Mouse (Mus musculus): ENCODE results near the gene Chpf. TPM values are rescaled to one million over a fixed set of nuclear protein-coding genes. Genes with fewer than 3 reads are reported as not detected.

The Chpf gene
- polyA plus RNA-seq, 1 experiment = 40.2 TPM

DNA sequence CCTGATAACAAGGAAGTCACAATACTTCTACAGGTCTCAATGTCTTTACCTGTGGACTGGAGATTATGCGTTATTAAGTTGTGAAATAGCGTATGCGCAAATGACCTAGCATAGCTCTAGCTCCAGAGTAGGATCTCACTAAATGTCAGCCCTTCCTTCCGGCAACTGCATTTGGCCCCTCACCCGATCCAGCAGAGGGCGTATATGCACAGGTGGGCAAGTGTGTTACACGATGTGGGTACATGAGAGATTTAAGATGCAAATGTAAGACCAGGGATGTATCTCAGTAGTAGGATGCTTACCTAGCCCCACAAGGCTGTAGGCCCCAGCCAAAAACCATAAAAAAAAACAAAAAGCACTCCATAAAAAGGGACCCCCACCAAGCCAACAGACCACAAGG lies 20.3 kb upstream of the Chpf start:
- H3K36me3 ChIP-seq (ENCODE audit: control insufficient read depth, insufficient read depth, low read length) = no peaks in the 10 kb centered on the region
- H3K27ac ChIP-seq (ENCODE audit: insufficient read depth, low read depth, low read length) = no peak overlapping the region
- no peaks in the 10 kb centered on the region for H3K4me1 ChIP-seq (ENCODE audit: control insufficient read depth, insufficient read depth, insufficient read length, low read length)
- no peak overlapping the region for H3K4me3 ChIP-seq (ENCODE audit: low read depth, low read length)
- WGBS = 70% methylated on average over 7 of the region's 7 CpGs
- TF ChIP-seq CTCF (IDR thresholded peaks at IDR 0.05; ENCODE audit: extremely low read depth, insufficient read length, insufficient replicate concordance, low read depth, low read length) (peak; percentile 14; the same call in 1 of the 2 replicates), POLR2A (IDR thresholded peaks at IDR 0.05; ENCODE audit: low read depth, low read length) (no peak)
- H3K27me3 ChIP-seq (ENCODE audit: control insufficient read depth, insufficient read depth, low read length) = no peaks in the 10 kb centered on the region

GRCm38 (mm10) chr1:75498897-75499296 lies 19.8 kb upstream of the Chpf start:
- no peaks in the 10 kb centered on the region for H3K36me3 ChIP-seq (ENCODE audit: control insufficient read depth, insufficient read depth, low read length)
- 82% methylated on average over 4 of the region's 4 CpGs for WGBS
- H3K4me1 ChIP-seq (ENCODE audit: control insufficient read depth, insufficient read depth, insufficient read length, low read length) = no peaks in the 10 kb centered on the region
- H3K27ac ChIP-seq (ENCODE audit: insufficient read depth, low read depth, low read length) = no peak overlapping the region
- no peak for TF ChIP-seq CTCF (IDR thresholded peaks at IDR 0.05; ENCODE audit: extremely low read depth, insufficient read length, insufficient replicate concordance, low read depth, low read length)
- no peak overlapping the region for H3K4me3 ChIP-seq (ENCODE audit: low read depth, low read length)
- H3K27me3 ChIP-seq (ENCODE audit: control insufficient read depth, insufficient read depth, low read length) = no peaks in the 10 kb centered on the region

DNA sequence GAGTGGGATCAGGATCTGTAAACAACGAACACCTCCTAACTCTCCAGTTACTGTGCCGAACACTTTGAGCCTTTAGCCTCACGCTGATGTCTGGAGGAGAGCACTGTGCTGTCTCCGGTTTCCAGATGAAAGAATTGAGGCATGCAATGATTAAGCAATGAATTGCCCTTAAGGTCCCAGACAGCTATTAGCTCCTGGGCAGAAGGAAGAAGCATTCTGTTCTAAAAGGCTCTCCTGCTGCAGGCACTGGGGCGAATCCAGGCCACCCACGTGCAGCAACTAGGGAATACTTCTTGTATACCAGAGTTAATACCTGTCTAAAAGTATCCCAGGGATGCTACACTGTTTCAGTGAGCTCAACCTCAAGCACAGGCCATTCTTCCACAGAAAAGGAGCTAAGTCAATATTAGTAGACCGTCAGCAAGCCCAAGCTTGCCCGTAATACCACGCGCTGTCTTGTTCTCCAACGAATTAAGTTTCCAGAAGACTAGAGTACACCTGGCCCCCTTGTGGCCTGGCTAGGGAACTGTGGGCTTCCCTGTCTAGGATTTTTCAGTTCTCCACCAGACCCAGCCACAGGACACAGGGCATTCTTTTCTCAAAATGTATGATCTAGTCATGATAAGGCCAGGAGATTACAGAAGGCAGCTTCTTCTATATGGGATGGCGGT lies 15.9 kb upstream of the Chpf start:
- Histone ChIP-seq H3K36me3 (ENCODE audit: control insufficient read depth, insufficient read depth, low read length) (no peaks in the 10 kb centered on the region), H3K27me3 (ENCODE audit: control insufficient read depth, insufficient read depth, low read length) (no peaks in the 10 kb centered on the region), H3K4me1 (ENCODE audit: control insufficient read depth, insufficient read depth, insufficient read length, low read length) (no peaks in the 10 kb centered on the region), H3K27ac (ENCODE audit: insufficient read depth, low read depth, low read length) (no peak overlapping the region), H3K4me3 (ENCODE audit: low read depth, low read length) (no peak overlapping the region)
- 56% methylated on average over 12 of the region's 12 CpGs for WGBS
- TF ChIP-seq POLR2A (IDR thresholded peaks at IDR 0.05; ENCODE audit: low read depth, low read length) (no peak), CTCF (IDR thresholded peaks at IDR 0.05; ENCODE audit: extremely low read depth, insufficient read length, insufficient replicate concordance, low read depth, low read length) (peak; percentile 73; the same call in 1 of the 2 replicates)

DNA sequence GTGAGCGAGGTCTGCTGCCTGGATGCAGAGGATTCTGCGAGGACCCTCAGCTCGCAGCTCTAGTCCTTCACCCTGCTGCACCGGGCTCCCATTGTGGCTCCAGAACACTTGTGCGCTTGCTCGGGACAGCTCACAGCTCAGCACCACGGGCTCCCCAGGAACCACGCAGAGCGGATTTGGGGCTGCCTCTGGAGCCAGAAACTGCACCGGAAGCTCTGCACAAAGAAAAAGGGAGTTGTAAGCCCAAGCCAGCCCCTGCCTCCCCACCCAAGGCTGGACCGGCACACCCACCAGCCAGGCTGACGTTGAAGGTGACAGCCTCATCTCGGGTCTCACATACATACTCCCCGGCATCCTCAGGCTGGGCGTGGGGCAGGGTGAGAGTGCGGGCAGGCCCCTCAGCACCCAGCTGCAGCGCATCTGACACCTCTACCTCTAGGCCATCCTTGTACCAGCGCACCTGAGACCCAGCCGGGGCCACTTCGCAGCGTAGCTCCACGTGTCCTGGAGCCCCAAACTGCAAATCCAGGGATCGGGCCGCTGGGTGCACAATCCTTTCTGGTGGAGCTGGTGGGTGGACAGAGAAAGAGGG lies 13.6 kb upstream of the Chpf start:
- no peak for TF ChIP-seq CTCF (IDR thresholded peaks at IDR 0.05; ENCODE audit: extremely low read depth, insufficient read length, insufficient replicate concordance, low read depth, low read length)
- TF ChIP-seq POLR2A (IDR thresholded peaks at IDR 0.05; ENCODE audit: low read depth, low read length) = no peak
- H3K36me3 ChIP-seq (ENCODE audit: control insufficient read depth, insufficient read depth, low read length) = no peaks in the 10 kb centered on the region
- peaks cover 5% of the 10 kb centered on the region; the same call in 1 of the 2 replicates for H3K27me3 ChIP-seq (ENCODE audit: control insufficient read depth, insufficient read depth, low read length)
- 76% methylated on average over 24 of the region's 24 CpGs for WGBS
- H3K4me1 ChIP-seq (ENCODE audit: control insufficient read depth, insufficient read depth, insufficient read length, low read length) = no peaks in the 10 kb centered on the region; the same call in 1 of the 2 replicates
- no peak overlapping the region for H3K27ac ChIP-seq (ENCODE audit: insufficient read depth, low read depth, low read length)
- H3K4me3 ChIP-seq (ENCODE audit: low read depth, low read length) = no peak overlapping the region

- no peak for TF ChIP-seq CTCF (IDR thresholded peaks at IDR 0.05; ENCODE audit: extremely low read depth, insufficient read length, insufficient replicate concordance, low read depth, low read length)
- no peak for TF ChIP-seq POLR2A (IDR thresholded peaks at IDR 0.05; ENCODE audit: low read depth, low read length)
- peaks cover 12% of the 10 kb centered on the region; the same call in 1 of the 2 replicates for H3K27me3 ChIP-seq (ENCODE audit: control insufficient read depth, insufficient read depth, low read length)
- WGBS = 88% methylated on average over 34 of the region's 34 CpGs
- no peaks in the 10 kb centered on the region for H3K36me3 ChIP-seq (ENCODE audit: control insufficient read depth, insufficient read depth, low read length)
- no peak overlapping the region for H3K27ac ChIP-seq (ENCODE audit: insufficient read depth, low read depth, low read length)
- peaks cover 7% of the 10 kb centered on the region for H3K4me1 ChIP-seq (ENCODE audit: control insufficient read depth, insufficient read depth, insufficient read length, low read length)
- no peak overlapping the region for H3K4me3 ChIP-seq (ENCODE audit: low read depth, low read length)
Measured at GRCm38 (mm10) chr1:75490785-75491551, 11.9 kb upstream of the Chpf start.

DNA sequence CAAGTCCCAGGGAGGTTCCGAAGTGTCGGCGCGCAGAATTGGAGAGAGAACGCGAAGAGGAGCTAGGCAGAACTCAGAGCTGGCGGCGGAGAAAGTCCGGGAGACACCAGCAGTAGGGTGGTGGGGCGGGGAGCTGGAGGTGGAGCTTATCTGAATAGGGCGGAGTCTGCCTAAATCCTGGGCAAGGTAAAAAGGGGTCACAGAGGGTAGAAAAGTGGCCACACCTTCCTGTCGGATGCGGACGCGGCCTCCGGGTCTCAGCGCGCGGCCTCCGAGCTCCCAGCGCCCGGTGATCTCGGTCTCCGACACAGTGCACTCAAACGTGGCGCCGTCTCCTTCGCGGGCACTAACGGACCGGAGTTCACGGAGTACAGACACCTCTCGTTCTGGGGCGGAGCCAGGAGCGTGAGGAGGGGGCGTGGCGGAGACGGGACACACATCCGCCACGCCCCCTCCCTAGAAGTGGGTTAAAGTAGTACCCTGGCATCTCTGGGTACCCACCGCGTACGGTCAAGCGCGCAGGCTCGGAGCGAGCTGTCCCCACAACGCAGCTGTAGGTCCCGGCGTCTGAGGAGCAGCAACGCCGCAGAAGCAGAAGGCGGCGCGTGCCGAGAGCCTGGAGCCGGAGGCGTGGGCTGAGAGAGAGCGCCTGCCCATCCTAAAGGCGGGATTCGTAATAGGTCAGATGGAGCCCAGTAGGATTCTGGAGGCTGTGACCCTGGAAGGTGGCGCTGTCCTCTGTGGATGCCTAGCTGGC lies 8.5 kb upstream of the Chpf start:
- no peak for TF ChIP-seq POLR2A (IDR thresholded peaks at IDR 0.05; ENCODE audit: low read depth, low read length)
- no peak for TF ChIP-seq CTCF (IDR thresholded peaks at IDR 0.05; ENCODE audit: extremely low read depth, insufficient read length, insufficient replicate concordance, low read depth, low read length)
- H3K27me3 ChIP-seq (ENCODE audit: control insufficient read depth, insufficient read depth, low read length) = peaks cover 14% of the 10 kb centered on the region; the same call in 1 of the 2 replicates
- 1% methylated on average over 62 of the region's 62 CpGs for WGBS
- H3K4me3 ChIP-seq (ENCODE audit: low read depth, low read length) = peak overlapping the region; percentile 69
- no peaks in the 10 kb centered on the region for H3K36me3 ChIP-seq (ENCODE audit: control insufficient read depth, insufficient read depth, low read length)
- peaks cover 7% of the 10 kb centered on the region for H3K4me1 ChIP-seq (ENCODE audit: control insufficient read depth, insufficient read depth, insufficient read length, low read length)
- H3K27ac ChIP-seq (ENCODE audit: insufficient read depth, low read depth, low read length) = no peak overlapping the region
